Mouse (Mus musculus): ENCODE data around the gene Chdh.

Chdh gene

GRCm38 (mm10) chr14:30011886-30012560 lies 3.2 kb downstream of the Chdh start:
- DNase-seq (ENCODE audit: extremely low read depth, low read depth): no peak

- no peak for DNase-seq (ENCODE audit: extremely low read depth, low read depth)
Observed at GRCm38 (mm10) chr14:30014487-30014886, 5.7 kb downstream of the Chdh start.

- DNase-seq (ENCODE audit: extremely low read depth, low read depth): no peak
Observed at GRCm38 (mm10) chr14:30015008-30015407, 6.2 kb downstream of the Chdh start.

GRCm38 (mm10) chr14:30016666-30017065 lies 7.8 kb downstream of the Chdh start:
- no peak for DNase-seq (ENCODE audit: extremely low read depth, low read depth)

GRCm38 (mm10) chr14:30017794-30018462 lies 9.1 kb downstream of the Chdh start:
- no peak for DNase-seq (ENCODE audit: extremely low read depth, low read depth)

- no peak for DNase-seq (ENCODE audit: extremely low read depth, low read depth)
Observed at GRCm38 (mm10) chr14:30018463-30018801, 9.6 kb downstream of the Chdh start.

GRCm38 (mm10) chr14:30018846-30019245 lies 10.0 kb downstream of the Chdh start:
- no peak for DNase-seq (ENCODE audit: extremely low read depth, low read depth)

GRCm38 (mm10) chr14:30019375-30019774 lies 10.6 kb downstream of the Chdh start:
- DNase-seq (ENCODE audit: extremely low read depth, low read depth): no peak

- no peak for DNase-seq (ENCODE audit: extremely low read depth, low read depth)
Observed at GRCm38 (mm10) chr14:30019792-30020575, 11.2 kb downstream of the Chdh start.

- DNase-seq (ENCODE audit: extremely low read depth, low read depth): no peak
Observed at GRCm38 (mm10) chr14:30022471-30022870, 13.6 kb downstream of the Chdh start.

- DNase-seq (ENCODE audit: extremely low read depth, low read depth): no peak
Observed at GRCm38 (mm10) chr14:30024387-30024786, 15.6 kb downstream of the Chdh start.

- peak; percentile 6 for DNase-seq (ENCODE audit: extremely low read depth, low read depth)
Observed at GRCm38 (mm10) chr14:30027378-30027777, 18.6 kb downstream of the Chdh start.

- no peak for DNase-seq (ENCODE audit: extremely low read depth, low read depth)
Observed at GRCm38 (mm10) chr14:30033405-30033804, 24.6 kb downstream of the Chdh start.

GRCm38 (mm10) chr14:30038431-30038830 lies 29.6 kb downstream of the Chdh start:
- DNase-seq (ENCODE audit: extremely low read depth, low read depth): no peak

- no peak for DNase-seq (ENCODE audit: extremely low read depth, low read depth)
Observed at GRCm38 (mm10) chr14:30039413-30039812, 30.6 kb downstream of the Chdh start.

- DNase-seq (ENCODE audit: extremely low read depth, low read depth): no peak
Observed at GRCm38 (mm10) chr14:30041836-30042235, 33.0 kb downstream of the Chdh start.

GRCm38 (mm10) chr14:30043356-30043940 lies 34.6 kb downstream of the Chdh start:
- DNase-seq (ENCODE audit: extremely low read depth, low read depth): no peak

GRCm38 (mm10) chr14:30045239-30045638 lies 36.4 kb downstream of the Chdh start:
- DNase-seq (ENCODE audit: extremely low read depth, low read depth): no peak

- no peak for DNase-seq (ENCODE audit: extremely low read depth, low read depth)
Observed at GRCm38 (mm10) chr14:30045704-30046220, 36.9 kb downstream of the Chdh start.

GRCm38 (mm10) chr14:30046976-30047375 lies 38.2 kb downstream of the Chdh start:
- DNase-seq (ENCODE audit: extremely low read depth, low read depth): no peak

GRCm38 (mm10) chr14:30048049-30048448 lies 39.2 kb downstream of the Chdh start:
- no peak for DNase-seq (ENCODE audit: extremely low read depth, low read depth)

- no peak for DNase-seq (ENCODE audit: extremely low read depth, low read depth)
Observed at GRCm38 (mm10) chr14:30050280-30050679, 41.5 kb downstream of the Chdh start.
